Mouse (Mus musculus) midbrain, postnatal 0 days (tissue): Measurements from ENCODE around the gene Tldc2. TPM values are rescaled to one million over a fixed set of nuclear protein-coding genes. Genes with fewer than 3 reads are reported as not detected.

Source experiments
- ATAC-seq: fragments of 200-750 bp; cut with Nextera tagmentation; 2 replicates; pipeline ENCODE4 v1.8.0; 2017; ENCODE audit warnings: moderate number of reproducible peaks, mild to moderate bottlenecking, moderate TSS enrichment, moderate library complexity; ENCODE audit not compliant: low FRiP score
- DNase-seq: peaks from one replicate; pipeline ENCODE4 v3.0.0-alpha.2; 2015; ENCODE audit warnings: low spot score
- H3K27ac ChIP-seq: fragments of 300-500 bp; sonication (generic); 2 replicates; pipeline ENCODE4 v1.5.1; 2014; ENCODE audit warnings: low read depth, mild to moderate bottlenecking, low read length, mixed read lengths
- H3K27me3 ChIP-seq: fragments of 300-500 bp; sonication (generic); 2 replicates; pipeline ENCODE4 v1.6.1; 2014; ENCODE audit warnings: low read length, control low read depth, mixed read lengths; ENCODE audit not compliant: insufficient read depth
- H3K36me3 ChIP-seq: fragments of 300-500 bp; sonication (generic); 2 replicates; pipeline ENCODE4 v1.6.1; 2014; ENCODE audit warnings: low read length, control low read depth, mixed read lengths; ENCODE audit not compliant: insufficient read depth
- H3K4me1 ChIP-seq: fragments of 300-500 bp; sonication (generic); 2 replicates; pipeline ENCODE4 v1.6.1; 2014; ENCODE audit warnings: mild to moderate bottlenecking, control low read depth, antibody characterized with exemption, low read length, mixed read lengths; ENCODE audit not compliant: insufficient read depth
- H3K4me2 ChIP-seq: fragments of 300-500 bp; sonication (generic); 2 replicates; pipeline ENCODE4 v1.6.1; 2014; ENCODE audit warnings: low read depth, mild to moderate bottlenecking, low read length, mixed read lengths; ENCODE audit not compliant: poor library complexity, severe bottlenecking
- H3K4me3 ChIP-seq: fragments of 300-500 bp; sonication (generic); 2 replicates; pipeline ENCODE4 v1.5.1; 2014; ENCODE audit warnings: low read depth, mild to moderate bottlenecking, low read length, moderate library complexity
- H3K9ac ChIP-seq: fragments of 300-500 bp; sonication (generic); replicated peaks from 2 replicates; pipeline ENCODE4 v1.6.1; 2014; ENCODE audit warnings: mild to moderate bottlenecking, low read length, moderate library complexity, mixed read lengths; ENCODE audit not compliant: poor library complexity, severe bottlenecking
- H3K9me3 ChIP-seq: fragments of 300-500 bp; sonication (generic); 2 replicates; pipeline ENCODE4 v1.6.1; 2016; ENCODE audit warnings: low read length, control low read depth
- CTCF ChIP-seq: IDR thresholded peaks from 2 replicates; pipeline ENCODE4 v1.5.1; 2016; ENCODE audit warnings: antibody characterized with exemption, mild to moderate bottlenecking
- WGBS: fragments of 180-500 bp; shearing (Covaris S2); extraction: QIAGEN DNeasy Blood & Tissue Kit; methylation state at CpG from one replicate; pipeline ENCODE4 v1.1.7; 2014; 5-methylcytosine and 5-hydroxymethylcytosine counted together
- polyA plus RNA-seq: library from polyadenylated mRNA; unstranded; fragments of >200 nt; fragmentation: Nextera tagmentation; extraction: Ambion mirVana; gene quantifications from 2 replicates; pipeline ENCODE4 v1.2.1, GENCODE M21; 2015
- total RNA-seq: library from RNA; depleted of rRNA; stranded (reverse); fragments of >200 nt; gene quantifications from 2 replicates; pipeline ENCODE4 v1.2.3, GENCODE M21; 2014

Tldc2 gene
- total and polyA plus RNA-seq, 2 experiments from 2014 or later: not detected

DNA sequence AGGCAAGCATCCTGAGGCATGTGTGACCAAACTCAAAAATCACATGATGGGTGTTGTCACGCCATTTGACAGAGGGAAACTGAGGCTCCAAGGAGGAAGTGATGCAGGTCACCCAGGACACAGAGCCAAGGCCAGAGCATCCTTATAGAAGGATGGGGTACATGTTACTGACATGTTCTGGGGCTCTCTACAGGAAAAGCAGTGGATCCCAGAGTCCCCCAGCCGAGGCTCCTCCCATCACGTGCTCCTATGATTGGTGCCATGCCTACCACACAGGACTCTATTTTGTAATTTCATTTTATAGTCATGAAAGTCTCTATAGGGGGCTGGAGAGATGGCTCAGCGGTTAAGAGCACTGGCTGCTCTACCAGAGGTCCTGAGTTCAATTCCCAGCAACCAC, 29.1 kb upstream of the Tldc2 start:
- Histone ChIP-seq H3K36me3 (peaks cover 25% of the 10 kb centered on the region), H3K9ac (no peak overlapping the region), H3K4me2 (no peak overlapping the region), H3K4me1 (0 out of 2 replicates have a peak, but pooled peaks cover 2% of the 10 kb centered on the region), H3K4me3 (no peak overlapping the region), H3K27ac (no peak overlapping the region), H3K27me3 (no peaks in the 10 kb centered on the region), H3K9me3 (no peaks in the 10 kb centered on the region)
- ATAC-seq (no peak), DNase-seq (no peak)
- WGBS: 81% methylated on average over 4 of the region's 4 CpGs
- TF ChIP-seq CTCF: no peak

DNA sequence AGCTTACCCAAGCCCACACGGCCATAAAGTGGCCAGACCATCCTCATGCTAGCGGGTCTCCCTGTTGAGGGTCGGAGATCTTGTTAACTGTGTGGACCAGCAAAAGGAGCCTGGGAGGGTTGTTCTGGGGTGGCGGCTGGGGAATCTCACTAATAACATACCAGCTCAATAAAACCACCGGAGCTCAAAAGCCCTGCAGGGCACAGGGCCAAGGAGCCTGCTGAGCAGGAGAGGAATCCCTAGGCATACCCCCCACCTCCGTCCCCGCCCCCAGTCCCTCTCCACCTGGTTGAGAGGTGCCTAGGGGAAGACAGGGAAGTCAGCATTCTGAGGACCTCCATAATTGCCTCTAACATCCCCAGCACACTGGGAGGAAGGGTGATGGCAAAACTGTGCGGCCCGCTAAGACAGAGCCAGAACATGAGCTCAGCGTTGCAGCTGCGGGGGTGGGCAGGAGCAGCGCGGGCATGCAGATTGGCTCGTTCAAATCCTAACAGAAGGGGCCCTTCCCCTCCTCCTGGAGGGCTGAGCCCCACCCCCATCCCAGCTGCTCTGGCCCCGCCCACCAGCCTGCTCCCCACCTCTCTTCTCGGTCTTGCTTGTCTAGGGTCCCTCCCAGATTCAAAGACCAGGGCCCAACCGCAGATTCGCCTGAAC, 28.4 kb upstream of the Tldc2 start:
- ATAC-seq: peak; percentile 69
- Histone ChIP-seq H3K4me3 (no peak overlapping the region), H3K4me1 (0 out of 2 replicates have a peak, but pooled peaks cover 2% of the 10 kb centered on the region), H3K27me3 (no peaks in the 10 kb centered on the region), H3K9ac (peak overlapping the region; percentile 5; the same call in 1 of the 2 replicates), H3K4me2 (no peak overlapping the region), H3K9me3 (no peaks in the 10 kb centered on the region), H3K27ac (peak overlapping the region; percentile 52), H3K36me3 (peaks cover 24% of the 10 kb centered on the region)
- DNase-seq: peak; percentile 85
- WGBS: 10% methylated on average over 17 of the region's 18 CpGs
- no peak for TF ChIP-seq CTCF

DNA sequence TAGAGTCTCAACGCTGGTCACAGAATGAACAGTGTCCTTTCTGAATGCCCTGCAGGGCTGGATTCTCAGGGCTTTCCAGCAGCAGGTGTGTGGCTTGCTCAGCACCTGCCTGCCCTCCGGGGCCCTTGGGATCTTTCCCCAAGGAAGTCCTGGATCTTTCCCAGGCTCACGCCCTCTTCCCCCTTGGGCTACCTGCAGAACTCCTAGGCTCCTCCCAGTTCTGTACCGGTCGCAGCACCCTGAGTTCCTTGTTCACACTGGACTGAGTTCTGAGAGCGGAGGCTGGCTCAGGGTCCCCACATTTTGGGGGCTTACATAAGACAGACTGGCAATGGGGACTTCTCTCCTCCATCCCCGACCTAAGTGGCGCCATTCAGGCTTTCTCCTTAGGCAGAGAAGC, 27.7 kb upstream of the Tldc2 start:
- Histone ChIP-seq H3K4me3 (no peak overlapping the region), H3K4me2 (no peak overlapping the region), H3K9me3 (no peaks in the 10 kb centered on the region), H3K36me3 (peaks cover 18% of the 10 kb centered on the region), H3K9ac (no peak overlapping the region), H3K4me1 (0 out of 2 replicates have a peak, but pooled peaks cover 2% of the 10 kb centered on the region), H3K27ac (peak overlapping the region; percentile 39; the same call in 1 of the 2 replicates), H3K27me3 (no peaks in the 10 kb centered on the region)
- TF ChIP-seq CTCF: no peak
- WGBS: 58% methylated on average over 8 of the region's 8 CpGs
- DNase-seq: no peak
- no peak for ATAC-seq

DNA sequence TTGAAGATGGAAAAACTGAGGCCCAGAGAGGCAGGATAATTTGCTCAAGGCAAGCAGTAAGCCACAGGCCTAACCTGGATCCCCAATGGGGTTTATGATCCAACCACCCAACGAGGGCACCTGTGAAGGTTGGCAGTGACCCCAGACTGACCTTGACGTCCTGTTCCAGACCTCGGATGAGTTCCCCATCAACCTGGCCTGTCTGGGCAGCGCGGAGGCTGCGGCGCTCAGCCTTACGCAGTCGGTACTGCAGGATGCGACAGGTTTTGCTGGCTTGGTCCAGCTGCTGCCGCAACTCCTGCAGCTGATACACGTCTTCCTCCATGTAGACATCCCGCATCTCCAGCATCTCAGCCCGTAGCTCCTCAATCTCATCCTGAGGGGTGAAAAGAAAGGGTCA, 26.8 kb upstream of the Tldc2 start:
- TF ChIP-seq CTCF: no peak
- no peak for DNase-seq
- H3K4me1 ChIP-seq: peaks cover 7% of the 10 kb centered on the region; the same call in 1 of the 2 replicates
- H3K4me3 ChIP-seq: no peak overlapping the region
- WGBS: 93% methylated on average over 14 of the region's 14 CpGs
- no peak overlapping the region for H3K9ac ChIP-seq
- no peaks in the 10 kb centered on the region for H3K27me3 ChIP-seq
- H3K36me3 ChIP-seq: peaks cover 16% of the 10 kb centered on the region; the same call in 1 of the 2 replicates
- ATAC-seq: no peak
- H3K9me3 ChIP-seq: no peaks in the 10 kb centered on the region
- no peak overlapping the region for H3K27ac ChIP-seq
- H3K4me2 ChIP-seq: no peak overlapping the region

DNA sequence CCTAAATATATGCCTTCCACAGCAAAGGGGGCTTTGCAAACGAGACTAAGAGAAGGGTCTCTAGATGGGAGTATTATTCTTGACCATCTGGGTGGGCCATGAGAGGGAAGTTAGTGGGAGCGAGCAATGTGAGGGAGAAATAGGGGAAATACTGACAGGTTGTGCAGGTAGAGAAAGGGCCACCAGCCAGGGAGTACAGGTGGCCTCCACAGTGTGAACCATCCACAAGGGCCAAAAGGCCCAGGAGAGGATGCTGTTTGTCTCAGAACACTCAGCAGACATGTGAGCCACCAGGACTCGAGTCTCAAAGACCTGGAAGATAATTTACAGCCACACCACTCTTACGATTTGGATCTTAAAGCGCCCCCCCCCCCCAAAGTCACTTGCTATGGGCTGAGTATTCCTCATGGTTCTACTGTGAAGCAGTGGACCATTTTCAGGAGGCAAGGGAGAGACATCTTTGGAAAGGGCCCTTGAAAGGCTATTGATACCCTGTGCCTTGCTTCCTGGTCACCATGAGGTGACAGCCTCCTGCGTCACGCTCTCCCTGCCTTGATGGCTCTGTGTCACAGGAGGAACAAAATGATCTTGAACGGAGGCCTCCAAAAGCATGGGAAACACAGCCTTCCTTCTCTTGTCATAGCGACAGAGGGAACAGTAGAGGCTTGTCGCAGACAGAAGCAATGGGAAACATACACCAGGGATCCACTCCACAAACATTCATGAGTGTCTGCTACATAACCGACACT, 26.1 kb upstream of the Tldc2 start:
- Histone ChIP-seq H3K4me2 (no peak overlapping the region), H3K27me3 (no peaks in the 10 kb centered on the region), H3K9me3 (no peaks in the 10 kb centered on the region), H3K4me3 (no peak overlapping the region), H3K27ac (no peak overlapping the region), H3K36me3 (peaks cover 16% of the 10 kb centered on the region; the same call in 1 of the 2 replicates), H3K9ac (no peak overlapping the region), H3K4me1 (peaks cover 11% of the 10 kb centered on the region; the same call in 1 of the 2 replicates)
- ATAC-seq (no peak), DNase-seq (no peak)
- 88% methylated on average over 11 of the region's 11 CpGs for WGBS
- no peak for TF ChIP-seq CTCF

DNA sequence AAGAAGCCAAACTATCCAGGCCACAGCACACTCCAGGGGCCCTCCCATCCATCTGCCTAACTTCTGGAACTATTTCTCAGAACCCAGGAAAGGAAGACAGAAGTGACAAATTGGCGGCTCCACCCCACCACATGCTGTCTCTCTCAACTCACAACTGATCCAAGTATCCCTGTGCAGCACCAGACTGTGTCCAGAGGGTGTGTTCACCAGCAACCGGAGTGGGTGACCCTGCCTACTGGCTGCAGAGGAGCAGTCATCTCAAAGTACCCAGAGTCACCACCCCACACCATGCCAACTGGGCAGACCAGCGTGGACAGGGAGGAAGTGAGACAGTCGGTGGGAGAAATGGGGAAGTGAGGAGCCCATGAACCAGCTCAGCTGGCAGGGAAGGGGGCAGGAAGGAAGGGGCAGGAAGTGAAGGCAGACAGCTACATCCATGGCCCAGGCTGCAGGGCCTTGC, 23.6 kb upstream of the Tldc2 start:
- DNase-seq: no peak
- H3K27ac ChIP-seq: no peak overlapping the region

More for the DNA sequence above, 23.6 kb upstream of the Tldc2 start:
- Histone ChIP-seq H3K27me3 (no peaks in the 10 kb centered on the region), H3K9me3 (no peaks in the 10 kb centered on the region), H3K9ac (no peak overlapping the region), H3K36me3 (peaks cover 11% of the 10 kb centered on the region; the same call in 1 of the 2 replicates), H3K4me1 (peaks cover 12% of the 10 kb centered on the region; the same call in 1 of the 2 replicates), H3K4me3 (no peak overlapping the region), H3K4me2 (no peak overlapping the region)
- 76% methylated on average over 4 of the region's 4 CpGs for WGBS
- no peak for ATAC-seq
- no peak for TF ChIP-seq CTCF
